Mouse (Mus musculus) E14TG2a.4 (cell line): Measurements from ENCODE around the gene Zfp503.

Experiments
- CTCF ChIP-seq: conservative IDR thresholded peaks from 2 replicates; pipeline ENCODE4 v1.5.1; 2014; ENCODE audit warnings: low read length
- NANOG ChIP-seq: IDR thresholded peaks from 2 replicates; pipeline ENCODE4 v1.6.1; 2014; ENCODE audit warnings: borderline replicate concordance, low read length, mixed read lengths

- TF ChIP-seq CTCF (no peak), NANOG (no peak)
These were observed 2.4 kb downstream of the Zfp503 start for GRCm38 (mm10) chr14:21986733-21987659.
